Mouse (Mus musculus) embryonic facial prominence, embryonic 11.5 days (tissue): ENCODE measurements around the gene Atp11a. TPM values are rescaled to one million over a fixed set of nuclear protein-coding genes. Genes with fewer than 3 reads are reported as not detected.

Experiments
- ATAC-seq: fragments of 200-750 bp; cut with Nextera tagmentation; replicated peaks from 2 replicates; pipeline ENCODE4 v1.8.0; 2017; ENCODE audit warnings: low read depth; ENCODE audit not compliant: insufficient number of reproducible peaks, low FRiP score, low TSS enrichment
- DNase-seq: peaks from one replicate; pipeline ENCODE4 v3.0.0-alpha.2; 2015; ENCODE audit warnings: low spot score
- H3K27ac ChIP-seq: fragments of 300-500 bp; sonication (generic); replicated peaks from 2 replicates; pipeline ENCODE4 v1.5.1; 2014; ENCODE audit warnings: mild to moderate bottlenecking, low read depth, low read length, control low read depth
- H3K27me3 ChIP-seq: fragments of 300-500 bp; sonication (generic); 2 replicates; pipeline ENCODE4 v1.6.1; 2014; ENCODE audit warnings: mild to moderate bottlenecking, low read length, moderate library complexity, mixed read lengths; ENCODE audit not compliant: control insufficient read depth, insufficient read depth
- H3K36me3 ChIP-seq: fragments of 300-500 bp; sonication (generic); replicated peaks from 2 replicates; pipeline ENCODE4 v1.6.1; 2014; ENCODE audit warnings: low read depth, mild to moderate bottlenecking, low read length, moderate library complexity, mixed read lengths; ENCODE audit not compliant: control insufficient read depth, insufficient read depth
- H3K4me1 ChIP-seq: fragments of 300-500 bp; sonication (generic); 2 replicates; pipeline ENCODE4 v1.6.1; 2014; ENCODE audit warnings: low read length, mixed read lengths; ENCODE audit not compliant: control insufficient read depth, insufficient read depth
- H3K4me2 ChIP-seq: fragments of 300-500 bp; sonication (generic); 2 replicates; pipeline ENCODE4 v1.6.1; 2014; ENCODE audit warnings: low read depth, mild to moderate bottlenecking, control low read depth, low read length, moderate library complexity
- H3K4me3 ChIP-seq: fragments of 300-500 bp; sonication (generic); 2 replicates; pipeline ENCODE4 v1.5.1; 2014; ENCODE audit warnings: low read depth, low read length, control low read depth
- H3K9ac ChIP-seq: fragments of 300-500 bp; sonication (generic); replicated peaks from 2 replicates; pipeline ENCODE4 v1.6.1; 2014; ENCODE audit warnings: mild to moderate bottlenecking, control low read depth, low read length
- H3K9me3 ChIP-seq: fragments of 300-500 bp; sonication (generic); replicated peaks from 2 replicates; pipeline ENCODE4 v1.6.1; 2016; ENCODE audit warnings: mild to moderate bottlenecking, low read length, inconsistent platforms, mixed read lengths; ENCODE audit not compliant: control insufficient read depth
- WGBS: fragments of 180-500 bp; shearing (Covaris S2); extraction: QIAGEN DNeasy Blood & Tissue Kit; methylation state at CpG from one replicate; pipeline ENCODE4 v1.1.7; 2014; 5-methylcytosine and 5-hydroxymethylcytosine counted together
- polyA plus RNA-seq: library from polyadenylated mRNA; unstranded; fragments of >200 nt; fragmentation: Nextera tagmentation; extraction: Ambion mirVana; gene quantifications from 2 replicates; pipeline ENCODE4 v1.2.1, GENCODE M21; 2014

Atp11a gene
- polyA plus RNA-seq, 1 experiment from 2014 or later, result 11.6 TPM

GRCm38 (mm10) chr8:12773914-12774313 is 17.1 kb downstream of the Atp11a start:
- no peak overlapping the region for H3K4me3 ChIP-seq
- no peaks in the 10 kb centered on the region for H3K4me1 ChIP-seq
- ATAC-seq, result no peak
- DNase-seq, result no peak
- H3K27me3 ChIP-seq, result no peaks in the 10 kb centered on the region
- 90% methylated on average over 4 of the region's 4 CpGs for WGBS
- no peak overlapping the region for H3K9ac ChIP-seq
- H3K9me3 ChIP-seq, result no peaks in the 10 kb centered on the region
- H3K27ac ChIP-seq, result no peak overlapping the region
- H3K4me2 ChIP-seq, result no peak overlapping the region
- no peaks in the 10 kb centered on the region for H3K36me3 ChIP-seq

- no peak overlapping the region for H3K27ac ChIP-seq
- H3K4me1 ChIP-seq, result no peaks in the 10 kb centered on the region
- WGBS, result 56% methylated on average over 4 of the region's 4 CpGs
- no peak overlapping the region for H3K4me3 ChIP-seq
- DNase-seq (no peak), ATAC-seq (no peak)
- no peaks in the 10 kb centered on the region for H3K9me3 ChIP-seq
- H3K9ac ChIP-seq, result no peak overlapping the region
- no peaks in the 10 kb centered on the region for H3K36me3 ChIP-seq
- no peaks in the 10 kb centered on the region for H3K27me3 ChIP-seq
- no peak overlapping the region for H3K4me2 ChIP-seq
Observed at GRCm38 (mm10) chr8:12774872-12775298, 18.1 kb downstream of the Atp11a start.

GRCm38 (mm10) chr8:12775302-12775975 is 18.6 kb downstream of the Atp11a start:
- H3K27me3 ChIP-seq, result no peaks in the 10 kb centered on the region
- H3K36me3 ChIP-seq, result no peaks in the 10 kb centered on the region
- H3K4me1 ChIP-seq, result no peaks in the 10 kb centered on the region
- no peak overlapping the region for H3K9ac ChIP-seq
- no peak overlapping the region for H3K4me2 ChIP-seq
- no peak for DNase-seq
- no peak overlapping the region for H3K4me3 ChIP-seq
- WGBS, result 81% methylated on average over 9 of the region's 9 CpGs
- H3K9me3 ChIP-seq, result no peaks in the 10 kb centered on the region
- ATAC-seq, result no peak
- no peak overlapping the region for H3K27ac ChIP-seq

- H3K9ac ChIP-seq, result no peak overlapping the region
- H3K9me3 ChIP-seq, result no peaks in the 10 kb centered on the region
- H3K36me3 ChIP-seq, result no peaks in the 10 kb centered on the region
- 83% methylated on average over 10 of the region's 10 CpGs for WGBS
- H3K27me3 ChIP-seq, result no peaks in the 10 kb centered on the region
- ATAC-seq (no peak), DNase-seq (no peak)
- H3K4me2 ChIP-seq, result no peak overlapping the region
- no peak overlapping the region for H3K27ac ChIP-seq
- H3K4me1 ChIP-seq, result no peaks in the 10 kb centered on the region
- H3K4me3 ChIP-seq, result no peak overlapping the region
Observed at GRCm38 (mm10) chr8:12776166-12776565, 19.4 kb downstream of the Atp11a start.

GRCm38 (mm10) chr8:12777171-12777570 is 20.4 kb downstream of the Atp11a start:
- H3K27ac ChIP-seq, result no peak overlapping the region
- H3K4me1 ChIP-seq, result no peaks in the 10 kb centered on the region
- H3K4me2 ChIP-seq, result no peak overlapping the region
- DNase-seq (no peak), ATAC-seq (no peak)
- H3K9ac ChIP-seq, result no peak overlapping the region
- H3K27me3 ChIP-seq, result no peaks in the 10 kb centered on the region
- H3K4me3 ChIP-seq, result no peak overlapping the region
- no peaks in the 10 kb centered on the region for H3K9me3 ChIP-seq
- 71% methylated on average over 5 of the region's 5 CpGs for WGBS
- no peaks in the 10 kb centered on the region for H3K36me3 ChIP-seq

DNA sequence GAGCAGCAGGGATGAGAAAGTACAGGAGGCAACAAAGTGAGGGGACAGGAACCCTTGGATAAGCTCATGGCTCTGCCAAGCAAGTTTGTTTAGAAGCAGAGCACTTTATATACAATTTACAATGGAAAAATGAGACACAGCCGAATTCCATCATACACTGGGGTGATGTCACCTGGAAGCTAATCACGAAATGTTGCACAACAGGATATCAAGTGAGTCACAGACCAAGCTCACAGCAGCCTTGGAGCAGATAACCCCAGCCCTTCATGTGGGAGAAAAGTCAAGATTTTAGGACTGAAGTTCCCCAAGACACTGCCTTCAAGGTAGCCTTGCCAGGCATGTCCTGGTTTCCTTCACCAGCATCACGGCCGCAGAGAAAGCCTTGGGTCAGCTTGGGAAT is 22.7 kb downstream of the Atp11a start:
- no peak for ATAC-seq
- 77% methylated on average over 4 of the region's 4 CpGs for WGBS
- no peak overlapping the region for H3K9ac ChIP-seq
- no peak overlapping the region for H3K27ac ChIP-seq
- no peak for DNase-seq
- no peaks in the 10 kb centered on the region for H3K4me1 ChIP-seq
- H3K27me3 ChIP-seq, result no peaks in the 10 kb centered on the region
- no peak overlapping the region for H3K4me3 ChIP-seq
- H3K9me3 ChIP-seq, result no peaks in the 10 kb centered on the region
- H3K4me2 ChIP-seq, result no peak overlapping the region
- no peaks in the 10 kb centered on the region for H3K36me3 ChIP-seq

GRCm38 (mm10) chr8:12785508-12785907 is 28.7 kb downstream of the Atp11a start:
- ATAC-seq, result no peak
- H3K4me3 ChIP-seq, result no peak overlapping the region
- H3K36me3 ChIP-seq, result no peaks in the 10 kb centered on the region
- no peaks in the 10 kb centered on the region for H3K4me1 ChIP-seq
- H3K27ac ChIP-seq, result no peak overlapping the region
- H3K27me3 ChIP-seq, result no peaks in the 10 kb centered on the region
- H3K9ac ChIP-seq, result no peak overlapping the region
- DNase-seq, result no peak
- H3K4me2 ChIP-seq, result no peak overlapping the region
- H3K9me3 ChIP-seq, result no peaks in the 10 kb centered on the region
- WGBS, result 63% methylated on average over 8 of the region's 8 CpGs

DNA sequence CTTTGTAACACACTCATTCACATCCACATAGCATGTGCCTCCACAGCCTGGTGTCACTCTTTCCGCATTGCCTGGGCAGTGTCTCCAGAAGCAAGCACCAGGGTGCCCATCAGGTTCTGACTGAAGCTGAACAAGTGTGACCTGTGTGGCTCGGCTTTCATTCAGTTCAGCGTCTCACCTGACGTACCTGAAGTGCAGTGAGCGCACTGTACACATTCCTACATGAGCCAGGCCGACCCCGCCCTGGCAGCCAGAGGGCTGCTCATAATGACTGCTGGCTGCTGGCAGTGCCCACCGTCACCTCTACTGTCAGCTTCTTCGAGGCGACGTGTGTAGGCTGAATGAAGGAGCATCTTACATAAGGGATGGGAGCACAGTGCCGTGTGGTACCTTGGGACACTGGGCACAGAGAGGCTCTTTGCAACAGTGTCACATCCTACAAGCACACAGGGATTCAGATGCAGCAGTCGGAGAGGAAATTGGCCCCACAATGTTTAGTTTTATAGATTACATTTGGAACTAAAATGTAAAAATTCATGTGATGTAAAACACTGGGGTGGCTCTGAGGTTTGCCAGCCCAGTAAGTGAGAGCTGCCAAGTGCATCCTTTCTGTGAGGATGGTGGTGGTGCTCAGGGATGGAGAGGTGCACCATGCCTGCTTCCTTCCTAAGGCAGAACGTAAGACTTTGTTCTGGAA is 29.6 kb downstream of the Atp11a start:
- no peaks in the 10 kb centered on the region for H3K4me1 ChIP-seq
- WGBS, result 84% methylated on average over 14 of the region's 14 CpGs
- no peak for DNase-seq

More for the DNA sequence above, 29.6 kb downstream of the Atp11a start:
- H3K27me3 ChIP-seq, result no peaks in the 10 kb centered on the region
- no peak for ATAC-seq
- H3K4me2 ChIP-seq, result no peak overlapping the region
- H3K27ac ChIP-seq, result no peak overlapping the region
- H3K36me3 ChIP-seq, result no peaks in the 10 kb centered on the region
- no peak overlapping the region for H3K9ac ChIP-seq
- H3K4me3 ChIP-seq, result no peak overlapping the region
- H3K9me3 ChIP-seq, result no peaks in the 10 kb centered on the region
